Mouse (Mus musculus): Measurements from ENCODE around the gene Atxn10. TPM values are rescaled to one million over a fixed set of nuclear protein-coding genes. Genes with fewer than 3 reads are reported as not detected.

Atxn10 gene
- polyA plus RNA-seq (2015; fragmentation: Illumina TruSeq; extraction: RNeasy Lipid Tissue Mini Kit (QIAGEN cat#74804); ENCODE audit: low read depth, low replicate concordance), result 332 TPM

DNA sequence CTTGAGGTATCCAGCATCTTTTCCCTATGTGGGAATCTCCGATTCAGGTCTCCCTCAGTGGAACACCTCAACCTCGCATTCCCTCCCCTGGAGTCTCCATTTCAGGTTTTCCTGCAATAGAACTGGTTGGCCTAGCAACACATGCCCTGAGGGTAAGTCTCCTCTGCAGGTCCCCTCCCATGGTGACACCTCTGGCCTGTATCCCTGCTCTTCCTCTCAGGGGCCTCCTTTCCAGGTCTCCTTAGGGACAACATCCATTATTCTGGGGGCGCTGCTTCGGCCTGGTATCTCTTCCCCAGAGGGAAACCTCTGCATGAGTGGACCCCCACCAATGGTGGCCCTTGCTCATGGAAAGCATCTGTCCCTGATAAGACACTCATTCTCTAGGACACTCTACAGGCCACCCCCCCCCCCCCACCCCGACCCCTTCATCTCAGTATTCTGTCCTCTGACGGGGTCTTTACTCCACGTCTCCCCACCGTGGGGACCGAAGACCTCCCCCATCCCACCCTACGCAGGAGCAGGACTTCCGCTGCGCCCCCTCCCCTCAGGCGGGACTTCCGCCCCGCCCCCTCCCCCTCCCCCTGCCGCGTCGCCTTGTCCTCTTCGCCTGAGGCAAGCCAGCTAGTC, at the start of gene Atxn10:
Gene Atxn10, plus strand, starts transcription at position 575 of the 630 bp plus-strand sequence.

DNA sequence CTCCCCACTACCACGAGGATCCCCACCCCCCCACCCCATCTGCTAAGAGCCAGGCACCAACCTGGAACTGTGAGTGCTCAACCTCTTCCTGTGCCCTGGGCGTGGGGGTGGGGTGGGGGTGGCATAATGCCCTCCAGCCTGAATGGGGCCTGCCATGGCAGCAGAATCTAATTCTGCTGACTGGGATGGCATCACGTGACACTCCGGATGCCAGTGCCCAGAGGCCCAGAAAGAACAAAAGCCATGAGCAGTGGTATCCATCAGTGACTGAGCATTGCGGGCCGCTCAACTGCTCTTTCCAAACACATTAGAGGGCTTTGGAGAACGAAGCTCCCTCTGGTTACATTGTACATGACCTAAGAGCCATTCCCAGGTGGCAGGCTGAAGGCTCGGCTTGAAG, 167.1 kb downstream of the Atxn10 start, which contains the start of gene 7530416G11Rik:
Gene 7530416G11Rik, minus strand, starts transcription at position 101 of the 400 bp plus-strand sequence.

Other genes starting within 250 kb of the Atxn10 start
- not detected for gene Smc1b, start 204.3 kb upstream of the Atxn10 start, polyA plus RNA-seq (2015; fragmentation: Illumina TruSeq; extraction: RNeasy Lipid Tissue Mini Kit (QIAGEN cat#74804); ENCODE audit: low read depth, low replicate concordance)
- 0.27 TPM for gene Ribc2, start 204.2 kb upstream of the Atxn10 start, polyA plus RNA-seq (2015; fragmentation: Illumina TruSeq; extraction: RNeasy Lipid Tissue Mini Kit (QIAGEN cat#74804); ENCODE audit: low read depth, low replicate concordance)
- gene Fbln1, start 130.3 kb upstream of the Atxn10 start, polyA plus RNA-seq (2015; fragmentation: Illumina TruSeq; extraction: RNeasy Lipid Tissue Mini Kit (QIAGEN cat#74804); ENCODE audit: low read depth, low replicate concordance), result 6.2 TPM
- not detected for gene 7530416G11Rik, start 167.0 kb downstream of the Atxn10 start, polyA plus RNA-seq (2015; fragmentation: Illumina TruSeq; extraction: RNeasy Lipid Tissue Mini Kit (QIAGEN cat#74804); ENCODE audit: low read depth, low replicate concordance)
- 20.8 TPM for gene Wnt7b, start 246.2 kb downstream of the Atxn10 start, polyA plus RNA-seq (2015; fragmentation: Illumina TruSeq; extraction: RNeasy Lipid Tissue Mini Kit (QIAGEN cat#74804); ENCODE audit: low read depth, low replicate concordance)